Mouse (Mus musculus): ENCODE results near the gene Lmo7. TPM values are rescaled to one million over a fixed set of nuclear protein-coding genes. Genes with fewer than 3 reads are reported as not detected.

Lmo7 gene
- polyA plus RNA-seq, 1 experiment from 2014 or later = 0.98 TPM

GRCm38 (mm10) chr14:101869145-101869544, 139.4 kb downstream of the Lmo7 start:
- WGBS = 79% methylated on average over 6 of the region's 6 CpGs
- H3K4me3 ChIP-seq = no peak overlapping the region
- no peak overlapping the region for H3K4me2 ChIP-seq
- H3K27ac ChIP-seq (replicated peaks) = no peak overlapping the region
- no peaks in the 10 kb centered on the region for H3K9me3 ChIP-seq
- no peak overlapping the region for H3K9ac ChIP-seq
- H3K36me3 ChIP-seq = no peaks in the 10 kb centered on the region
- no peak for ATAC-seq (ENCODE audit: low read depth)
- H3K27me3 ChIP-seq = no peaks in the 10 kb centered on the region
- H3K4me1 ChIP-seq (replicated peaks) = no peaks in the 10 kb centered on the region

- Histone ChIP-seq H3K27ac (replicated peaks) (no peak overlapping the region), H3K9me3 (no peaks in the 10 kb centered on the region), H3K27me3 (no peaks in the 10 kb centered on the region), H3K4me2 (no peak overlapping the region), H3K4me3 (no peak overlapping the region), H3K4me1 (replicated peaks) (no peaks in the 10 kb centered on the region), H3K9ac (no peak overlapping the region), H3K36me3 (no peaks in the 10 kb centered on the region)
- no peak for ATAC-seq (ENCODE audit: low read depth)
- WGBS = 83% methylated on average over 4 of the region's 4 CpGs
Observed at GRCm38 (mm10) chr14:101869661-101870060, 139.9 kb downstream of the Lmo7 start.

GRCm38 (mm10) chr14:101870171-101870902, 140.6 kb downstream of the Lmo7 start:
- Histone ChIP-seq H3K27me3 (no peaks in the 10 kb centered on the region), H3K4me1 (replicated peaks) (no peaks in the 10 kb centered on the region), H3K36me3 (no peaks in the 10 kb centered on the region), H3K27ac (replicated peaks) (no peak overlapping the region), H3K4me3 (no peak overlapping the region), H3K9ac (no peak overlapping the region), H3K4me2 (no peak overlapping the region), H3K9me3 (no peaks in the 10 kb centered on the region)
- ATAC-seq (ENCODE audit: low read depth) = no peak
- WGBS = 73% methylated on average over 9 of the region's 9 CpGs

GRCm38 (mm10) chr14:101872846-101873245, 143.1 kb downstream of the Lmo7 start:
- no peak overlapping the region for H3K27ac ChIP-seq (replicated peaks)
- no peak overlapping the region for H3K9ac ChIP-seq
- H3K4me2 ChIP-seq = no peak overlapping the region
- H3K4me1 ChIP-seq (replicated peaks) = no peaks in the 10 kb centered on the region
- 78% methylated on average over 3 of the region's 3 CpGs for WGBS
- H3K4me3 ChIP-seq = no peak overlapping the region
- no peaks in the 10 kb centered on the region for H3K9me3 ChIP-seq
- no peaks in the 10 kb centered on the region for H3K27me3 ChIP-seq
- ATAC-seq (ENCODE audit: low read depth) = no peak
- no peaks in the 10 kb centered on the region for H3K36me3 ChIP-seq

- Histone ChIP-seq H3K9ac (no peak overlapping the region), H3K9me3 (no peaks in the 10 kb centered on the region), H3K36me3 (no peaks in the 10 kb centered on the region), H3K4me3 (no peak overlapping the region), H3K4me1 (replicated peaks) (no peaks in the 10 kb centered on the region), H3K4me2 (no peak overlapping the region), H3K27me3 (no peaks in the 10 kb centered on the region), H3K27ac (replicated peaks) (no peak overlapping the region)
- no peak for ATAC-seq (ENCODE audit: low read depth)
- WGBS = 50% methylated on average over 8 of the region's 8 CpGs
Observed at GRCm38 (mm10) chr14:101878346-101879049, 148.7 kb downstream of the Lmo7 start.

- no peaks in the 10 kb centered on the region for H3K4me1 ChIP-seq (replicated peaks)
- no peak overlapping the region for H3K4me2 ChIP-seq
- ATAC-seq (ENCODE audit: low read depth) = no peak
- WGBS = 37% methylated on average over 7 of the region's 7 CpGs
- no peak overlapping the region for H3K4me3 ChIP-seq
- H3K9me3 ChIP-seq = no peaks in the 10 kb centered on the region
- H3K9ac ChIP-seq = no peak overlapping the region
- H3K36me3 ChIP-seq = no peaks in the 10 kb centered on the region
- no peaks in the 10 kb centered on the region for H3K27me3 ChIP-seq
- no peak overlapping the region for H3K27ac ChIP-seq (replicated peaks)
Observed at GRCm38 (mm10) chr14:101879050-101879694, 149.4 kb downstream of the Lmo7 start.

- Histone ChIP-seq H3K9ac (no peak overlapping the region), H3K9me3 (no peaks in the 10 kb centered on the region), H3K27me3 (no peaks in the 10 kb centered on the region), H3K36me3 (no peaks in the 10 kb centered on the region), H3K4me3 (no peak overlapping the region), H3K27ac (replicated peaks) (no peak overlapping the region), H3K4me1 (replicated peaks) (no peaks in the 10 kb centered on the region), H3K4me2 (no peak overlapping the region)
- no peak for ATAC-seq (ENCODE audit: low read depth)
- WGBS = 30% methylated on average over 5 of the region's 5 CpGs
Observed at GRCm38 (mm10) chr14:101882966-101883365, 153.2 kb downstream of the Lmo7 start.

GRCm38 (mm10) chr14:101883787-101884186, 154.0 kb downstream of the Lmo7 start:
- H3K27me3 ChIP-seq = no peaks in the 10 kb centered on the region
- H3K36me3 ChIP-seq = no peaks in the 10 kb centered on the region
- H3K9me3 ChIP-seq = no peaks in the 10 kb centered on the region
- WGBS = 85% methylated on average over 6 of the region's 6 CpGs
- H3K4me2 ChIP-seq = no peak overlapping the region
- H3K4me1 ChIP-seq (replicated peaks) = no peaks in the 10 kb centered on the region
- no peak overlapping the region for H3K4me3 ChIP-seq
- H3K9ac ChIP-seq = no peak overlapping the region
- ATAC-seq (ENCODE audit: low read depth) = no peak
- H3K27ac ChIP-seq (replicated peaks) = no peak overlapping the region

- WGBS = 98% methylated on average over 10 of the region's 10 CpGs
- no peaks in the 10 kb centered on the region for H3K9me3 ChIP-seq
Observed at GRCm38 (mm10) chr14:101886320-101886719, 156.6 kb downstream of the Lmo7 start.

GRCm38 (mm10) chr14:101891903-101892448, 162.2 kb downstream of the Lmo7 start:
- Histone ChIP-seq H3K4me2 (no peak overlapping the region), H3K27ac (replicated peaks) (no peak overlapping the region), H3K4me3 (no peak overlapping the region), H3K4me1 (replicated peaks) (no peaks in the 10 kb centered on the region), H3K9ac (no peak overlapping the region), H3K36me3 (no peaks in the 10 kb centered on the region), H3K9me3 (no peaks in the 10 kb centered on the region), H3K27me3 (no peaks in the 10 kb centered on the region)
- ATAC-seq (ENCODE audit: low read depth) = no peak
- WGBS = 88% methylated on average over 10 of the region's 10 CpGs

More at GRCm38 (mm10) chr14:101886320-101886719, 156.6 kb downstream of the Lmo7 start:
- H3K4me2 ChIP-seq = no peak overlapping the region
- no peaks in the 10 kb centered on the region for H3K4me1 ChIP-seq (replicated peaks)
- no peaks in the 10 kb centered on the region for H3K36me3 ChIP-seq
- H3K9ac ChIP-seq = no peak overlapping the region
- H3K27ac ChIP-seq (replicated peaks) = no peak overlapping the region
- ATAC-seq (ENCODE audit: low read depth) = no peak
- H3K4me3 ChIP-seq = no peak overlapping the region
- H3K27me3 ChIP-seq = no peaks in the 10 kb centered on the region

GRCm38 (mm10) chr14:101892496-101892895, 162.7 kb downstream of the Lmo7 start:
- Histone ChIP-seq H3K36me3 (no peaks in the 10 kb centered on the region), H3K4me3 (no peak overlapping the region), H3K27ac (replicated peaks) (no peak overlapping the region), H3K9ac (no peak overlapping the region), H3K9me3 (no peaks in the 10 kb centered on the region), H3K27me3 (no peaks in the 10 kb centered on the region), H3K4me1 (replicated peaks) (no peaks in the 10 kb centered on the region), H3K4me2 (no peak overlapping the region)
- 81% methylated on average over 8 of the region's 8 CpGs for WGBS
- ATAC-seq (ENCODE audit: low read depth) = no peak

GRCm38 (mm10) chr14:101893215-101893614, 163.5 kb downstream of the Lmo7 start:
- Histone ChIP-seq H3K4me3 (no peak overlapping the region), H3K27me3 (no peaks in the 10 kb centered on the region), H3K4me1 (replicated peaks) (no peaks in the 10 kb centered on the region), H3K9me3 (no peaks in the 10 kb centered on the region), H3K36me3 (no peaks in the 10 kb centered on the region), H3K4me2 (no peak overlapping the region), H3K9ac (no peak overlapping the region), H3K27ac (replicated peaks) (no peak overlapping the region)
- ATAC-seq (ENCODE audit: low read depth) = no peak
- 90% methylated on average over 6 of the region's 6 CpGs for WGBS

All from neural tube, embryonic 13.5 days (tissue).